In genomic region chr15:88151199-88151598, GRCm38 (mm10) we compare ENCODE assay signal across 8 mouse cellular contexts.
"Had no signal": no experiment of that assay in that cellular context is flagged by ENCODE, and none has a peak within 500 bp of the region (broad histone marks: within the 10 kb centered on the region; RNA-seq: fewer than 3 reads in every experiment).

No protein-coding gene starts in this region.

- H3K9me3 ChIP-seq: limb, embryonic 13.5 days; midbrain, embryonic 13.5 days had no signal

- H3K4me3 ChIP-seq: limb, embryonic 13.5 days; midbrain, embryonic 13.5 days had no signal

- ATAC-seq: intestine, postnatal 0 days; midbrain, embryonic 13.5 days had no signal

- H3K4me2 ChIP-seq: limb, embryonic 13.5 days; midbrain, embryonic 13.5 days had no signal

- H3K27ac ChIP-seq: limb, embryonic 13.5 days; liver, embryonic 14.5 days; midbrain, embryonic 13.5 days had no signal

- H3K36me3 ChIP-seq: limb, embryonic 13.5 days; midbrain, embryonic 13.5 days had no signal

- H3K4me1 ChIP-seq: limb, embryonic 13.5 days had no signal

- H3K27me3 ChIP-seq: midbrain, embryonic 13.5 days had no signal

- DNase-seq: kidney, adult 8-10 months; kidney, postnatal 25 days; lung, adult 18-20 months; lung, postnatal 36 days had no signal

- H3K9ac ChIP-seq: limb, embryonic 13.5 days; liver, embryonic 14.5 days; midbrain, embryonic 13.5 days had no signal
